Mouse (Mus musculus) limb, embryonic 10.5 days (tissue): ENCODE results near the gene Dock2. TPM values are rescaled to one million over a fixed set of nuclear protein-coding genes. Genes with fewer than 3 reads are reported as not detected.

Experiments used
- DNase-seq: peaks from one replicate; pipeline ENCODE4 v3.0.0-alpha.2; 2017; ENCODE audit warnings: low spot score
- H3K27ac ChIP-seq: fragments of 300-500 bp; sonication (generic); 2 replicates; pipeline ENCODE4 v1.5.1; 2016; ENCODE audit warnings: mild to moderate bottlenecking
- H3K27me3 ChIP-seq: fragments of 300-500 bp; sonication (generic); 2 replicates; pipeline ENCODE4 v1.6.1; 2016; ENCODE audit warnings: low read depth, mild to moderate bottlenecking; ENCODE audit not compliant: poor library complexity, severe bottlenecking
- H3K36me3 ChIP-seq: fragments of 300-500 bp; sonication (generic); 2 replicates; pipeline ENCODE4 v1.6.1; 2016; ENCODE audit warnings: mild to moderate bottlenecking, moderate library complexity
- H3K4me1 ChIP-seq: fragments of 300-500 bp; sonication (generic); 2 replicates; pipeline ENCODE4 v1.6.1; 2016
- H3K4me3 ChIP-seq: fragments of 300-500 bp; sonication (generic); 2 replicates; pipeline ENCODE4 v1.5.1; 2016; ENCODE audit warnings: mild to moderate bottlenecking, moderate library complexity
- H3K9me3 ChIP-seq: fragments of 300-500 bp; sonication (generic); replicated peaks from 2 replicates; pipeline ENCODE4 v1.6.1; 2016; ENCODE audit warnings: mild to moderate bottlenecking
- WGBS: fragments of 180-500 bp; shearing (Covaris S2); methylation state at CpG from one replicate; pipeline ENCODE4 v1.1.7; 2016; 5-methylcytosine and 5-hydroxymethylcytosine counted together
- polyA plus RNA-seq: library from polyadenylated mRNA; unstranded; fragments of >200 nt; fragmentation: Nextera tagmentation; extraction: Ambion mirVana; gene quantifications from 2 replicates; pipeline ENCODE4 v1.2.1, GENCODE M21; 2016

Gene Dock2
- polyA plus RNA-seq, 1 experiment from 2014 or later, result 0.60 TPM

- no peaks in the 10 kb centered on the region for H3K27me3 ChIP-seq
- WGBS, result 94% methylated on average over 3 of the region's 3 CpGs
Measured at GRCm38 (mm10) chr11:34395802-34396201, 387.9 kb downstream of the Dock2 start.

GRCm38 (mm10) chr11:34392105-34392504 lies 391.6 kb downstream of the Dock2 start:
- no peak overlapping the region for H3K27ac ChIP-seq
- no peaks in the 10 kb centered on the region for H3K36me3 ChIP-seq
- H3K9me3 ChIP-seq, result no peaks in the 10 kb centered on the region
- H3K4me3 ChIP-seq, result no peak overlapping the region
- H3K27me3 ChIP-seq, result no peaks in the 10 kb centered on the region
- H3K4me1 ChIP-seq, result 0 out of 2 replicates have a peak, but pooled peaks cover 2% of the 10 kb centered on the region
- DNase-seq, result no peak
- 43% methylated on average over 4 of the region's 4 CpGs for WGBS

More at GRCm38 (mm10) chr11:34395802-34396201, 387.9 kb downstream of the Dock2 start:
- DNase-seq, result no peak
- H3K36me3 ChIP-seq, result no peaks in the 10 kb centered on the region
- H3K27ac ChIP-seq, result no peak overlapping the region
- no peaks in the 10 kb centered on the region for H3K9me3 ChIP-seq
- H3K4me3 ChIP-seq, result no peak overlapping the region
- H3K4me1 ChIP-seq, result no peaks in the 10 kb centered on the region

- 90% methylated on average over 6 of the region's 6 CpGs for WGBS
- Histone ChIP-seq H3K36me3 (no peaks in the 10 kb centered on the region), H3K9me3 (no peaks in the 10 kb centered on the region), H3K27me3 (no peaks in the 10 kb centered on the region), H3K4me1 (0 out of 2 replicates have a peak, but pooled peaks cover 2% of the 10 kb centered on the region), H3K27ac (no peak overlapping the region), H3K4me3 (no peak overlapping the region)
- DNase-seq, result no peak
Measured at GRCm38 (mm10) chr11:34389261-34390116, 394.2 kb downstream of the Dock2 start.

- no peaks in the 10 kb centered on the region for H3K36me3 ChIP-seq
- DNase-seq, result no peak
Measured at GRCm38 (mm10) chr11:34385001-34385688, 398.5 kb downstream of the Dock2 start.

GRCm38 (mm10) chr11:34384178-34384577 lies 399.5 kb downstream of the Dock2 start:
- no peak overlapping the region for H3K27ac ChIP-seq
- WGBS, result 75% methylated on average over 4 of the region's 4 CpGs
- no peak for DNase-seq
- H3K4me3 ChIP-seq, result no peak overlapping the region
- H3K4me1 ChIP-seq, result peaks cover 14% of the 10 kb centered on the region
- H3K36me3 ChIP-seq, result no peaks in the 10 kb centered on the region
- H3K9me3 ChIP-seq, result no peaks in the 10 kb centered on the region
- H3K27me3 ChIP-seq, result no peaks in the 10 kb centered on the region

More at GRCm38 (mm10) chr11:34385001-34385688, 398.5 kb downstream of the Dock2 start:
- Histone ChIP-seq H3K4me1 (peaks cover 6% of the 10 kb centered on the region; the same call in 1 of the 2 replicates), H3K9me3 (no peaks in the 10 kb centered on the region), H3K4me3 (no peak overlapping the region), H3K27me3 (no peaks in the 10 kb centered on the region), H3K27ac (no peak overlapping the region)
- WGBS, result 80% methylated on average over 1 of the region's 1 CpGs

- no peak overlapping the region for H3K4me3 ChIP-seq
Measured at GRCm38 (mm10) chr11:34383501-34383900, 400.2 kb downstream of the Dock2 start.

GRCm38 (mm10) chr11:34377649-34378048 lies 406.0 kb downstream of the Dock2 start:
- Histone ChIP-seq H3K27ac (no peak overlapping the region), H3K27me3 (no peaks in the 10 kb centered on the region), H3K4me1 (peaks cover 40% of the 10 kb centered on the region), H3K9me3 (no peaks in the 10 kb centered on the region), H3K36me3 (no peaks in the 10 kb centered on the region), H3K4me3 (no peak overlapping the region)
- 81% methylated on average over 6 of the region's 6 CpGs for WGBS
- DNase-seq, result no peak

More at GRCm38 (mm10) chr11:34383501-34383900, 400.2 kb downstream of the Dock2 start:
- Histone ChIP-seq H3K4me1 (peaks cover 20% of the 10 kb centered on the region), H3K9me3 (no peaks in the 10 kb centered on the region), H3K27ac (no peak overlapping the region), H3K36me3 (no peaks in the 10 kb centered on the region), H3K27me3 (no peaks in the 10 kb centered on the region)
- no peak for DNase-seq
- WGBS, result 89% methylated on average over 3 of the region's 3 CpGs

- H3K27ac ChIP-seq, result no peak overlapping the region
- no peak overlapping the region for H3K4me3 ChIP-seq
- H3K36me3 ChIP-seq, result no peaks in the 10 kb centered on the region
- no peaks in the 10 kb centered on the region for H3K27me3 ChIP-seq
- no peak for DNase-seq
- peaks cover 39% of the 10 kb centered on the region for H3K4me1 ChIP-seq
- 62% methylated on average over 1 of the region's 1 CpGs for WGBS
- no peaks in the 10 kb centered on the region for H3K9me3 ChIP-seq
Measured at GRCm38 (mm10) chr11:34375557-34375956, 408.1 kb downstream of the Dock2 start.

GRCm38 (mm10) chr11:34372224-34372623 lies 411.5 kb downstream of the Dock2 start:
- Histone ChIP-seq H3K4me3 (no peak overlapping the region), H3K27me3 (no peaks in the 10 kb centered on the region), H3K4me1 (peaks cover 8% of the 10 kb centered on the region; the same call in 1 of the 2 replicates), H3K27ac (no peak overlapping the region), H3K36me3 (no peaks in the 10 kb centered on the region), H3K9me3 (no peaks in the 10 kb centered on the region)
- DNase-seq, result no peak
- WGBS, result 87% methylated on average over 4 of the region's 4 CpGs

- H3K4me3 ChIP-seq, result no peak overlapping the region
- DNase-seq, result no peak
- no peaks in the 10 kb centered on the region for H3K27me3 ChIP-seq
- peaks cover 14% of the 10 kb centered on the region; the same call in 1 of the 2 replicates for H3K4me1 ChIP-seq
- no peaks in the 10 kb centered on the region for H3K9me3 ChIP-seq
- no peak overlapping the region for H3K27ac ChIP-seq
- H3K36me3 ChIP-seq, result no peaks in the 10 kb centered on the region
- 54% methylated on average over 2 of the region's 2 CpGs for WGBS
Measured at GRCm38 (mm10) chr11:34356109-34356508, 427.6 kb downstream of the Dock2 start.

- peaks cover 14% of the 10 kb centered on the region; the same call in 1 of the 2 replicates for H3K4me1 ChIP-seq
- H3K4me3 ChIP-seq, result no peak overlapping the region
- H3K36me3 ChIP-seq, result no peaks in the 10 kb centered on the region
- 70% methylated on average over 12 of the region's 12 CpGs for WGBS
- no peaks in the 10 kb centered on the region for H3K27me3 ChIP-seq
- no peaks in the 10 kb centered on the region for H3K9me3 ChIP-seq
- DNase-seq, result no peak
- no peak overlapping the region for H3K27ac ChIP-seq
Measured at GRCm38 (mm10) chr11:34355406-34355805, 428.3 kb downstream of the Dock2 start.

GRCm38 (mm10) chr11:34349453-34350056 lies 434.1 kb downstream of the Dock2 start:
- no peak for DNase-seq
- 80% methylated on average over 10 of the region's 10 CpGs for WGBS
- no peaks in the 10 kb centered on the region for H3K9me3 ChIP-seq

More at GRCm38 (mm10) chr11:34349453-34350056, 434.1 kb downstream of the Dock2 start:
- Histone ChIP-seq H3K27ac (no peak overlapping the region), H3K4me3 (no peak overlapping the region), H3K36me3 (no peaks in the 10 kb centered on the region), H3K4me1 (0 out of 2 replicates have a peak, but pooled peaks cover 5% of the 10 kb centered on the region), H3K27me3 (no peaks in the 10 kb centered on the region)
